Mouse (Mus musculus): ENCODE data around the gene Zmym4. TPM values are rescaled to one million over a fixed set of nuclear protein-coding genes. Genes with fewer than 3 reads are reported as not detected.
A peak's percentile ranks its signal among the peaks of the same experiment; 100 is the strongest.
"Not testable (repeated sequence)": the region's sequence is repeated elsewhere in the genome, so short reads cannot be mapped to it uniquely, and the experiment has no call there.

Gene Zmym4
- 10 to 100 TPM; 43.9 to 51.8 TPM for total RNA-seq (2021)
- long read RNA-seq, experiment 1, partial matches to known transcripts = 10 of 13 reads
- long read RNA-seq, experiment 1, other reads (novel, unspliced or antisense) = 3 of 13 reads
- long read RNA-seq, experiment 2, partial matches to known transcripts = 2 of 10 reads
- long read RNA-seq, experiment 2, other reads (novel, unspliced or antisense) = 8 of 10 reads

- peak; percentile 95 to 98 for DNase-seq (ENCODE audit: low spot score in 2 of 2)
- intact Hi-C loops (cut with DNase I) = loop anchor here (5.0 kb wide), 1 partner anchor 49 kb away; no protein-coding TSS in a partner anchor
Observed at GRCm38 (mm10) chr4:126967864-126968821, at the start of gene Zmym4. Gene Zmym4 (minus strand): TSS chr4:126968135.

GRCm38 (mm10) chr4:127016366-127016765 lies 48.4 kb upstream of the Zmym4 start:
- no peak for DNase-seq (ENCODE audit: low spot score in 2 of 2)
- intact Hi-C loops (cut with DNase I) = loop anchor here (5.0 kb wide), 1 partner anchor 49 kb away; the partner anchor contains the start of gene Zmym4

GRCm38 (mm10) chr4:127015294-127015993 lies 47.5 kb upstream of the Zmym4 start:
- intact Hi-C loops (cut with DNase I) = loop anchor here (5.0 kb wide), 1 partner anchor 48 kb away; the partner anchor contains the start of gene Zmym4
- DNase-seq (ENCODE audit: low spot score in 2 of 2) = peak; percentile 87 to 90

GRCm38 (mm10) chr4:127005113-127005936 lies 37.4 kb upstream of the Zmym4 start:
- peak; percentile 78 to 87 for DNase-seq (ENCODE audit: low spot score in 2 of 2)
- intact Hi-C loops (cut with DNase I) = no loop called here

- no peak for DNase-seq (ENCODE audit: low spot score in 2 of 2)
- intact Hi-C loops (cut with DNase I) = no loop called here
Observed at GRCm38 (mm10) chr4:127004384-127004783, 36.4 kb upstream of the Zmym4 start.

GRCm38 (mm10) chr4:127000601-127001105 lies 32.7 kb upstream of the Zmym4 start:
- no peak for DNase-seq (ENCODE audit: low spot score in 2 of 2)
- intact Hi-C loops (cut with DNase I) = no loop called here

- intact Hi-C loops (cut with DNase I); DNase-seq (ENCODE audit: low spot score in 2 of 2): not testable (repeated sequence)
Observed at GRCm38 (mm10) chr4:126999372-126999771, 31.4 kb upstream of the Zmym4 start.

GRCm38 (mm10) chr4:126992356-126992755 lies 24.4 kb upstream of the Zmym4 start:
- intact Hi-C loops (cut with DNase I) = no loop called here
- DNase-seq (ENCODE audit: low spot score in 2 of 2) = no peak

- no peak for DNase-seq (ENCODE audit: low spot score in 2 of 2)
- intact Hi-C loops (cut with DNase I) = no loop called here
Observed at GRCm38 (mm10) chr4:126990553-126990952, 22.6 kb upstream of the Zmym4 start.

- intact Hi-C loops (cut with DNase I) = no loop called here
- DNase-seq (ENCODE audit: low spot score in 2 of 2) = no peak
Observed at GRCm38 (mm10) chr4:126988503-126988902, 20.6 kb upstream of the Zmym4 start.

GRCm38 (mm10) chr4:126986768-126987167 lies 18.8 kb upstream of the Zmym4 start:
- intact Hi-C loops (cut with DNase I) = no loop called here
- no peak for DNase-seq (ENCODE audit: low spot score in 2 of 2)

- intact Hi-C loops (cut with DNase I); DNase-seq (ENCODE audit: low spot score in 2 of 2): not testable (repeated sequence)
Observed at GRCm38 (mm10) chr4:126983736-126984525, 16.0 kb upstream of the Zmym4 start.

- no peak for DNase-seq (ENCODE audit: low spot score in 2 of 2)
- intact Hi-C loops (cut with DNase I) = no loop called here
Observed at GRCm38 (mm10) chr4:126983321-126983720, 15.4 kb upstream of the Zmym4 start.

GRCm38 (mm10) chr4:126978706-126979105 lies 10.8 kb upstream of the Zmym4 start:
- DNase-seq (ENCODE audit: low spot score in 2 of 2) = peak in 1 of 2 experiments; percentile 30
- intact Hi-C loops (cut with DNase I) = no loop called here

GRCm38 (mm10) chr4:126977467-126977866 lies 9.5 kb upstream of the Zmym4 start:
- peak; percentile 25 to 33 for DNase-seq (ENCODE audit: low spot score in 2 of 2)
- intact Hi-C loops (cut with DNase I) = no loop called here

GRCm38 (mm10) chr4:126967241-126967863 lies 583 bp downstream of the Zmym4 start:
- peak; percentile 7 to 15 for DNase-seq (ENCODE audit: low spot score in 2 of 2)
- intact Hi-C loops (cut with DNase I) = loop anchor here (5.0 kb wide), 1 partner anchor 50 kb away; no protein-coding TSS in a partner anchor

GRCm38 (mm10) chr4:126958682-126959081 lies 9.3 kb downstream of the Zmym4 start:
- DNase-seq (ENCODE audit: low spot score in 2 of 2) = no peak
- intact Hi-C loops (cut with DNase I) = no loop called here
